Mouse (Mus musculus) bone marrow macrophage, adult 2 months (primary cell): ENCODE results near the gene Ap1m1.

Experiments
- CTCF ChIP-seq: IDR thresholded peaks from 2 replicates; pipeline ENCODE4 v1.5.1; 2012; ENCODE audit warnings: low read depth, mild to moderate bottlenecking, low read length, moderate library complexity
- POLR2A ChIP-seq: IDR thresholded peaks from 2 replicates; pipeline ENCODE4 v1.6.1; 2012; ENCODE audit warnings: mild to moderate bottlenecking, low read depth, low read length, borderline replicate concordance

DNA sequence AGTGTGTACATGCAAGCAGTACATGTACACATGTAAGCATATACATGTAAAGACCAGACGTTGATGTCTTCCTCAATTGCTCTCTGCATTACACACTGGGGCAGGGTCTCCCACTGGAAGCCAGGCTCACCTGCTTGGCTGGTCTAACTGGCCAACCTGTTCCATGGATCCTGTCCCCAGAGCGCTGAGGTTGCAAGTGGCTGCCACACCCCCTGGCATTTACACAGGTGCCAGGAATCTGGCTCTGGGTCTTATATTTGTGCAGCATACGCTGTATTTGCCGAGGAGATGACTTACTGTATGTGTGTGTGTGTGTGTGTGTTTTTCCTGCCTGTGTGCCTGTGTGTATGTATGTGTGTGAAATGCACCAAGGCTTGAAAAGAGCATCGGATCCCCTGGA lies 67.1 kb downstream of the Ap1m1 start:
- TF ChIP-seq CTCF (no peak), POLR2A (no peak)
